Mouse (Mus musculus) liver, adult (tissue): Measurements from ENCODE around the gene Olfr1431.
"Not testable (repeated sequence)": the region's sequence is repeated elsewhere in the genome, so short reads cannot be mapped to it uniquely, and the experiment has no call there.

Experiments used
- GATA4 ChIP-seq: IDR thresholded peaks from 2 replicates; pipeline ENCODE4 v1.6.1; 2014; ENCODE audit warnings: mild to moderate bottlenecking, low read length; ENCODE audit not compliant: insufficient replicate concordance

Gene Olfr1431

GRCm38 (mm10) chr19:12200334-12200733, at the start of gene Olfr1431:
Gene Olfr1431, plus strand, starts transcription at chr19:12200634.
- no peak for TF ChIP-seq GATA4

GRCm38 (mm10) chr19:12170062-12170599, 30.3 kb upstream of the Olfr1431 start, which contains the start of gene Olfr1555-ps1:
Gene Olfr1555-ps1, minus strand, starts transcription at chr19:12170112.
- TF ChIP-seq GATA4, result not testable (repeated sequence)

GRCm38 (mm10) chr19:12232496-12232895, 32.1 kb downstream of the Olfr1431 start, which contains the start of gene Olfr1432:
Gene Olfr1432, minus strand, starts transcription at chr19:12232596.
- TF ChIP-seq GATA4, result not testable (repeated sequence)

GRCm38 (mm10) chr19:12241559-12241958, 41.1 kb downstream of the Olfr1431 start, which contains the start of gene Olfr262:
Gene Olfr262, minus strand, starts transcription at chr19:12241659.
- TF ChIP-seq GATA4, result no peak

- TF ChIP-seq GATA4, result no peak
These were observed 60.3 kb downstream of the Olfr1431 start, which contains the start of gene Olfr235 for GRCm38 (mm10) chr19:12260732-12261131. Gene Olfr235, plus strand, starts transcription at chr19:12261032.
